Comparison of ENCODE assay signal across 8 mouse cellular contexts in the genomic region with DNA sequence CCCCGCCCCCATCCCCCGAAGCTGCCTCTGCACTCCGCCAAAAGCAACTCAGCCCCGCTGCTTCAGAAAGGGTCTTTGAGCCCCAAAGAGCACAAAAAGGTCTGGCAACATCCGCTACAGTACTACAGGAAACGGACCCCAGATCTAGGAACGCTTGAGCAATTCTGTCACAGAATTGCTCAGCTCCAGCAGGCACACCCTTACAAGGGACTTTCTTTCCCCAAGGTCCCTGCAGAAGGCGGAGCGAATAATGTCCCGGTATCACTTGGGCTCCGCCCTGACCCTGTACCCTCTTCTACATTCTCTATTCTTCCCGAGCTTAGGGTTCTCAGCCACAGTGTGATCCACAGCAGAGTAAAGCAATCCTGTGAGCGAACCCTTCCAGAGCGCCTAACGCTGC. TPM values are rescaled to one million over a fixed set of nuclear protein-coding genes. Genes with fewer than 3 reads are reported as not detected.
DNase-seq lines count a peak whose midpoint lies in the region; ATAC-seq and TF ChIP-seq lines count a peak whose summit lies in the region.

No protein-coding gene starts in this region.

- DNase-seq in kidney, postnatal 4 days = no peak
- peak; percentile 40 for DNase-seq in heart, postnatal 25 days (ENCODE audit: low spot score)
- DNase-seq in stomach, postnatal 0 days (ENCODE audit: low spot score) = no peak
- DNase-seq in layer of hippocampus, adult 9-10 months (ENCODE audit: low spot score) = no peak
- DNase-seq in embryo, embryonic 9.5 days (ENCODE audit: extremely low spot score) = no peak

- peak overlapping the region; percentile 90 for H3K27ac ChIP-seq in kidney, embryonic 15.5 days
- H3K27ac ChIP-seq in lung, embryonic 15.5 days = peak overlapping the region; percentile 94
- peak overlapping the region; percentile 85 for H3K27ac ChIP-seq in stomach, postnatal 0 days (replicated peaks)

- peak overlapping the region; percentile 62 for H3K4me3 ChIP-seq in kidney, embryonic 15.5 days (replicated peaks)
- peak overlapping the region; percentile 58 for H3K4me3 ChIP-seq in lung, embryonic 15.5 days
- peak overlapping the region; percentile 45 for H3K4me3 ChIP-seq in stomach, postnatal 0 days (ENCODE audit: low read depth, low read length)

- intact Hi-C loops in heart, postnatal 25 days (cut with DNase I) = loop anchor here (2.0 to 10.0 kb wide), 4 partner anchors 121 to 280 kb away; partner anchors contain the start of genes Hcfc1 and Irak1

- TF ChIP-seq CTCF in stomach, postnatal 0 days (IDR thresholded peaks at IDR 0.05; ENCODE audit: low read depth) = no peak

- peak; percentile 42 for ATAC-seq in kidney, embryonic 15.5 days (replicated peaks; ENCODE audit: low FRiP score)
- peak; percentile 3 for ATAC-seq in activated CD4-positive, CD25-positive, alpha-beta regulatory T cell, adult 4 months
- ATAC-seq in lung, embryonic 15.5 days (ENCODE audit: borderline replicate concordance, extremely low read depth, low FRiP score, low TSS enrichment) = peak; percentile 47
- ATAC-seq in stomach, postnatal 0 days (ENCODE audit: low FRiP score, low TSS enrichment) = peak; percentile 36

- 0 out of 2 replicates have a peak, but pooled peaks cover 14% of the 10 kb centered on the region for H3K4me1 ChIP-seq in kidney, embryonic 15.5 days
- peaks cover 10% of the 10 kb centered on the region; the same call in 1 of the 2 replicates for H3K4me1 ChIP-seq in lung, embryonic 15.5 days
- H3K4me1 ChIP-seq in stomach, postnatal 0 days (replicated peaks; ENCODE audit: control insufficient read depth, insufficient read depth) = no peaks in the 10 kb centered on the region

- 0 out of 2 replicates have a peak overlapping the region, but pooled peaks have one; percentile 35 for H3K9ac ChIP-seq in kidney, embryonic 15.5 days
- H3K9ac ChIP-seq in lung, embryonic 15.5 days = peak overlapping the region; percentile 31
- peak overlapping the region; percentile 41; the same call in 1 of the 2 replicates for H3K9ac ChIP-seq in stomach, postnatal 0 days (ENCODE audit: low read length)

- peak overlapping the region; percentile 59 for H3K4me2 ChIP-seq in kidney, embryonic 15.5 days
- peak overlapping the region; percentile 62 for H3K4me2 ChIP-seq in lung, embryonic 15.5 days
- peak overlapping the region; percentile 38 for H3K4me2 ChIP-seq in stomach, postnatal 0 days (replicated peaks; ENCODE audit: low read depth)

- no peak for TF ChIP-seq EP300 in stomach, postnatal 0 days (optimal IDR thresholded peaks at IDR 0.05)

- H3K27me3 ChIP-seq in kidney, embryonic 15.5 days = no peaks in the 10 kb centered on the region
- H3K27me3 ChIP-seq in lung, embryonic 15.5 days = no peaks in the 10 kb centered on the region
- H3K27me3 ChIP-seq in stomach, postnatal 0 days (ENCODE audit: control insufficient read depth, insufficient read depth, low read length) = no peaks in the 10 kb centered on the region

- H3K36me3 ChIP-seq in kidney, embryonic 15.5 days = peaks cover 19% of the 10 kb centered on the region
- peaks cover 13% of the 10 kb centered on the region for H3K36me3 ChIP-seq in lung, embryonic 15.5 days
- H3K36me3 ChIP-seq in stomach, postnatal 0 days (ENCODE audit: control insufficient read depth, insufficient read depth, low read length) = peaks cover 3% of the 10 kb centered on the region; the same call in 1 of the 2 replicates

- no peaks in the 10 kb centered on the region for H3K9me3 ChIP-seq in kidney, embryonic 15.5 days (replicated peaks)
- no peaks in the 10 kb centered on the region for H3K9me3 ChIP-seq in lung, embryonic 15.5 days
- no peaks in the 10 kb centered on the region for H3K9me3 ChIP-seq in stomach, postnatal 0 days (ENCODE audit: control insufficient read depth, low read length)

- 25% methylated on average over 15 of the region's 15 CpGs for WGBS in kidney, embryonic 15.5 days
- WGBS in lung, embryonic 15.5 days = 12% methylated on average over 14 of the region's 15 CpGs
- 17% methylated on average over 11 of the region's 15 CpGs for WGBS in stomach, postnatal 0 days

RNA-seq across cellular contexts. Expression of gene Flna, which starts 2.9 kb away (rescaled TPM):
- polyA plus RNA-seq in kidney, embryonic 15.5 days (2015; fragmentation: Nextera tagmentation; extraction: Ambion mirVana) = 243 and 308 TPM in 2 replicates
- 100 to 1,000 TPM; 202 to 298 TPM for polyA plus RNA-seq in activated CD4-positive, CD25-positive, alpha-beta regulatory T cell, adult 4 months (2017; shearing (Covaris generic))
- 100 to 1,000 TPM in 1 of 2 experiments, 10 to 100 TPM in 1; 91.7 to 120 TPM for total RNA-seq in heart, postnatal 25 days (2021)
- 361 and 366 TPM in 2 replicates for polyA plus RNA-seq in lung, embryonic 15.5 days (2015; fragmentation: Nextera tagmentation; extraction: Ambion mirVana)
- polyA plus RNA-seq in stomach, postnatal 0 days (2015; fragmentation: Nextera tagmentation; extraction: Ambion mirVana) = 256 and 289 TPM in 2 replicates

RNA-seq across cellular contexts. Expression of gene Emd, which starts 7.8 kb away (rescaled TPM):
- polyA plus RNA-seq in kidney, embryonic 15.5 days (2015; fragmentation: Nextera tagmentation; extraction: Ambion mirVana) = 27.9 and 30.9 TPM in 2 replicates
- polyA plus RNA-seq in activated CD4-positive, CD25-positive, alpha-beta regulatory T cell, adult 4 months (2017; shearing (Covaris generic)) = 10 to 100 TPM; 47.0 to 48.0 TPM
- total RNA-seq in heart, postnatal 25 days (2021) = 10 to 100 TPM; 30.5 to 33.6 TPM
- 23.2 and 24.7 TPM in 2 replicates for polyA plus RNA-seq in lung, embryonic 15.5 days (2015; fragmentation: Nextera tagmentation; extraction: Ambion mirVana)
- polyA plus RNA-seq in stomach, postnatal 0 days (2015; fragmentation: Nextera tagmentation; extraction: Ambion mirVana) = 20.9 TPM in 2 replicates

RNA-seq across cellular contexts. Expression of gene Rpl10, which starts 23.9 kb away (rescaled TPM):
- polyA plus RNA-seq in kidney, embryonic 15.5 days (2015; fragmentation: Nextera tagmentation; extraction: Ambion mirVana) = 796 and 801 TPM in 2 replicates
- 1,000 to 10,000 TPM in 1 of 2 experiments, 100 to 1,000 TPM in 1; 640 to 1,689 TPM for polyA plus RNA-seq in activated CD4-positive, CD25-positive, alpha-beta regulatory T cell, adult 4 months (2017; shearing (Covaris generic))
- 100 to 1,000 TPM; 217 to 221 TPM for total RNA-seq in heart, postnatal 25 days (2021)
- polyA plus RNA-seq in lung, embryonic 15.5 days (2015; fragmentation: Nextera tagmentation; extraction: Ambion mirVana) = 846 and 923 TPM in 2 replicates
- 762 and 787 TPM in 2 replicates for polyA plus RNA-seq in stomach, postnatal 0 days (2015; fragmentation: Nextera tagmentation; extraction: Ambion mirVana)

RNA-seq across cellular contexts. Expression of gene Taz, which starts 35.0 kb away (rescaled TPM):
- 88.2 and 91.1 TPM in 2 replicates for polyA plus RNA-seq in kidney, embryonic 15.5 days (2015; fragmentation: Nextera tagmentation; extraction: Ambion mirVana)
- 10 to 100 TPM; 42.1 to 51.3 TPM for polyA plus RNA-seq in activated CD4-positive, CD25-positive, alpha-beta regulatory T cell, adult 4 months (2017; shearing (Covaris generic))
- total RNA-seq in heart, postnatal 25 days (2021) = 10 to 100 TPM; 42.1 to 45.2 TPM
- 78.8 and 83.8 TPM in 2 replicates for polyA plus RNA-seq in lung, embryonic 15.5 days (2015; fragmentation: Nextera tagmentation; extraction: Ambion mirVana)
- polyA plus RNA-seq in stomach, postnatal 0 days (2015; fragmentation: Nextera tagmentation; extraction: Ambion mirVana) = 59.5 and 71.1 TPM in 2 replicates

RNA-seq across cellular contexts. Expression of gene Dnase1l1, which starts 35.4 kb away (rescaled TPM):
- polyA plus RNA-seq in kidney, embryonic 15.5 days (2015; fragmentation: Nextera tagmentation; extraction: Ambion mirVana) = 12.8 and 13.0 TPM in 2 replicates
- polyA plus RNA-seq in activated CD4-positive, CD25-positive, alpha-beta regulatory T cell, adult 4 months (2017; shearing (Covaris generic)) = 10 to 100 TPM; 16.6 to 18.5 TPM
- total RNA-seq in heart, postnatal 25 days (2021) = 10 to 100 TPM; 13.2 to 17.5 TPM
- polyA plus RNA-seq in lung, embryonic 15.5 days (2015; fragmentation: Nextera tagmentation; extraction: Ambion mirVana) = 11.2 and 15.8 TPM in 2 replicates
- polyA plus RNA-seq in stomach, postnatal 0 days (2015; fragmentation: Nextera tagmentation; extraction: Ambion mirVana) = 15.6 and 15.8 TPM in 2 replicates
